Mouse (Mus musculus): ENCODE data around the gene Sec24b. TPM values are rescaled to one million over a fixed set of nuclear protein-coding genes. Genes with fewer than 3 reads are reported as not detected.

Sec24b gene
- total and polyA plus RNA-seq, 3 experiments: 18.6 to 56.3 (median 54.4) TPM

DNA sequence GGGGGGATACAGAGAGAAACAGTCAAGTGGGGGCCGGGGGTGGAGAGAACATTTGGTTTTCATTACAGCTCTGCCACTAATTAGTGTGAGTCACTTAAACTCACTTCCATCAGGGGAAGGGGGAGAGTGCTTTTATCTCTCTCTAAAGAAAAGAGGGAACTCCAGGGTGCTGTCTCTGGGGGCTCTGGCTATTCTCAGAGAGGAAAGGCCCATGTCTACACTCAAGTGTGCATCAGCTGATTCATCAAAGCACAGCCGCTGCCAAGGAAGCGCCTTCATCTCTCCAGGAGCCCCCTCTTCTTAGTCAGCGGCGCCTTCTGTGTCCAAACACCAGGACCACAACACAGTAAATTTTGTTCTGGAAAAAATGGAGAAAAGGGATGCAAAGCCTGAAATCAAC is 79.1 kb downstream of the Sec24b start:
- H3K27ac ChIP-seq (ENCODE audit: control insufficient read depth, low read depth, low read length): no peak overlapping the region
- TF ChIP-seq CHD1 (IDR thresholded peaks at IDR 0.05; ENCODE audit: low read depth, low read length) (no peak), ZC3H11A (IDR thresholded peaks at IDR 0.05; ENCODE audit: low read depth, low read length) (no peak), MEF2A (IDR thresholded peaks at IDR 0.05; ENCODE audit: extremely low read depth, insufficient replicate concordance, low read depth, low read length, poor library complexity, severe bottlenecking) (no peak), ZKSCAN1 (IDR thresholded peaks at IDR 0.05; ENCODE audit: low read depth, low read length) (no peak), UBTF (IDR thresholded peaks at IDR 0.05; ENCODE audit: borderline replicate concordance, insufficient read depth, low read depth, low read length) (no peak), SIN3A (IDR thresholded peaks at IDR 0.05; ENCODE audit: low read length) (no peak), TBP (IDR thresholded peaks at IDR 0.05; ENCODE audit: low read depth, low read length) (no peak), MYC (IDR thresholded peaks at IDR 0.05; ENCODE audit: low read depth, low read length) (no peak), USF1 (IDR thresholded peaks at IDR 0.05; ENCODE audit: low read depth, low read length) (no peak), ETS1 (IDR thresholded peaks at IDR 0.05; ENCODE audit: low read depth, low read length) (no peak), RAD21 (IDR thresholded peaks at IDR 0.05; ENCODE audit: low read depth, low read length) (no peak)
- H3K79me2 ChIP-seq (ENCODE audit: control insufficient read depth, insufficient read depth, low read length, poor library complexity): no peaks in the 10 kb centered on the region
- peaks cover 0 to 2% of the 10 kb centered on the region in 2 experiments; a peak in 2 of 4 replicates for H3K36me3 ChIP-seq (ENCODE audit: control insufficient read depth in 1 of 2, insufficient read depth in 2 of 2, low read length in 2 of 2)
- no peak for DNase-seq (ENCODE audit: low read depth, low spot score)
- no peak overlapping the region for H3K9ac ChIP-seq (ENCODE audit: control insufficient read depth, low read depth, low read length, poor library complexity, severe bottlenecking)
- H3K9me3 ChIP-seq (replicated peaks; ENCODE audit: insufficient read depth, low read length): no peaks in the 10 kb centered on the region
- no peaks in the 10 kb centered on the region for H3K4me1 ChIP-seq (ENCODE audit: control insufficient read depth in 1 of 2, insufficient read depth in 2 of 2, low read length in 2 of 2)
- no peak overlapping the region for H3K4me3 ChIP-seq (ENCODE audit: control insufficient read depth in 1 of 2, insufficient read depth in 1 of 2, low read depth in 2 of 2, low read length in 2 of 2)
- no peaks in the 10 kb centered on the region for H3K27me3 ChIP-seq (ENCODE audit: control insufficient read depth in 1 of 2, insufficient read depth in 2 of 2, low read length in 2 of 2)

DNA sequence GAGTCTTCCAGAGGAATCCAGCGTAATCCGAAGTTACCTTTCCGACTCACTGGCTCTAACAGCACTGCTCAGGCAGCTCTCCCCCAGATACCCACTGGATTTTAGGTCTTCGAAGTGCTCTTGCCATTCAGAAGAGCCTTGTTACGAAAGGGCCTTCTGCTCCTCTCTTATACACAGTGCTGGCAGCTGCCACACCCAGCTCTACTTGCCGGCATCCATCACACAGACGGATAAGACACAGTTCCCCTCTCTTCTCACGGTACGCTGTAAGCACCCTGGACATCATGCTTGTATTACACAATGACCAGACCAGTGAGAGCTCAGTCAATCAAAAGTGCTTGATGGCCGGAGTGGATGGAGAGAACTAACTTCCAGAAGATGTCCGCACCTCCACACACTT is 79.6 kb downstream of the Sec24b start:
- no peak overlapping the region for H3K4me3 ChIP-seq (ENCODE audit: control insufficient read depth in 1 of 2, insufficient read depth in 1 of 2, low read depth in 2 of 2, low read length in 2 of 2)
- H3K9ac ChIP-seq (ENCODE audit: control insufficient read depth, low read depth, low read length, poor library complexity, severe bottlenecking): no peak overlapping the region
- no peak for DNase-seq (ENCODE audit: low read depth, low spot score)
- no peaks in the 10 kb centered on the region for H3K4me1 ChIP-seq (ENCODE audit: control insufficient read depth in 1 of 2, insufficient read depth in 2 of 2, low read length in 2 of 2)
- H3K36me3 ChIP-seq (ENCODE audit: control insufficient read depth in 1 of 2, insufficient read depth in 2 of 2, low read length in 2 of 2): peaks cover 0 to 2% of the 10 kb centered on the region in 2 experiments; a peak in 2 of 4 replicates
- H3K27ac ChIP-seq (ENCODE audit: control insufficient read depth, low read depth, low read length): no peak overlapping the region
- no peaks in the 10 kb centered on the region for H3K9me3 ChIP-seq (replicated peaks; ENCODE audit: insufficient read depth, low read length)
- no peaks in the 10 kb centered on the region for H3K79me2 ChIP-seq (ENCODE audit: control insufficient read depth, insufficient read depth, low read length, poor library complexity)
- H3K27me3 ChIP-seq (ENCODE audit: control insufficient read depth in 1 of 2, insufficient read depth in 2 of 2, low read length in 2 of 2): no peaks in the 10 kb centered on the region
- TF ChIP-seq ZNF384 (IDR thresholded peaks at IDR 0.05; ENCODE audit: low read depth, low read length): no peak
- no peak for TF ChIP-seq GATA1 (IDR thresholded peaks at IDR 0.05; ENCODE audit: low read depth, low read length)
- no peak for TF ChIP-seq BHLHE40 (IDR thresholded peaks at IDR 0.05; ENCODE audit: borderline replicate concordance, low read depth, low read length)
- TF ChIP-seq SMC3 (IDR thresholded peaks at IDR 0.05; ENCODE audit: low read depth, low read length): no peak
- no peak for TF ChIP-seq RAD21 (IDR thresholded peaks at IDR 0.05; ENCODE audit: low read depth, low read length)
- TF ChIP-seq POLR2A (IDR thresholded peaks at IDR 0.05; ENCODE audit: control insufficient read depth in 1 of 2, insufficient read depth in 1 of 2, low read depth in 1 of 2, low read length in 2 of 2, poor library complexity in 1 of 2): no peak
- no peak for TF ChIP-seq TAL1 (IDR thresholded peaks at IDR 0.05; ENCODE audit: low read length)
- no peak for TF ChIP-seq CHD1 (IDR thresholded peaks at IDR 0.05; ENCODE audit: low read depth, low read length)
- TF ChIP-seq ELF1 (IDR thresholded peaks at IDR 0.05; ENCODE audit: low read depth, low read length): no peak
- no peak for TF ChIP-seq ZC3H11A (IDR thresholded peaks at IDR 0.05; ENCODE audit: low read depth, low read length)
- no peak for TF ChIP-seq SIN3A (IDR thresholded peaks at IDR 0.05; ENCODE audit: low read length)
- TF ChIP-seq POLR2AphosphoS5 (IDR thresholded peaks at IDR 0.05; ENCODE audit: borderline replicate concordance, low read depth, low read length): no peak
- no peak for TF ChIP-seq ETS1 (IDR thresholded peaks at IDR 0.05; ENCODE audit: low read depth, low read length)
